Mouse (Mus musculus): ENCODE measurements at regions not wholly inside any gene's neighbourhood (a gene's known extent, or its start where the extent isn't known, plus 50 kb on each side); places are given as distances from the start of the nearest gene placed in this dataset.
"Not testable (repeated sequence)": the region's sequence is repeated elsewhere in the genome, so short reads cannot be mapped to it uniquely, and the experiment has no call there.

DNA sequence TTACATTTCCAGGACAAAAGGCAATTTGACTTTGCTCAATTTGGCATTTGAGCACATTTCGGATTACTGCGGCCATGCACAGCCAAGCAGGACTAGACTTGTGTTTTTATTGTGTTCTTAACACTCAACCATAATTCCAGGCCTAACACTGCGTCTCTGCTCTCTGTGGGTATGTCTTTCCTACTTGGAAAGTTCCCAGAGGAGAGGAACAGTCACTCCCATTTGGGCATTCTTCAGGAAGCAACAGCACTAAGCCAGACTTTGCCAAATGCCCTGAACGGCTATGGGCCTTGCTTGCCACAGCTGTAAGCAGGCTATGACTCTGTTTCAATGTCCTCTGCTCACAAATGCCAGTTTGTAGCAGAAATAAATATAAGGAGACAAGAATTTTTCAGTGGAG is 56.5 kb upstream of the Pdk3 start:
- no peak for DNase-seq (ENCODE audit: extremely low spot score in 1 of 2, low spot score in 1 of 2)

DNA sequence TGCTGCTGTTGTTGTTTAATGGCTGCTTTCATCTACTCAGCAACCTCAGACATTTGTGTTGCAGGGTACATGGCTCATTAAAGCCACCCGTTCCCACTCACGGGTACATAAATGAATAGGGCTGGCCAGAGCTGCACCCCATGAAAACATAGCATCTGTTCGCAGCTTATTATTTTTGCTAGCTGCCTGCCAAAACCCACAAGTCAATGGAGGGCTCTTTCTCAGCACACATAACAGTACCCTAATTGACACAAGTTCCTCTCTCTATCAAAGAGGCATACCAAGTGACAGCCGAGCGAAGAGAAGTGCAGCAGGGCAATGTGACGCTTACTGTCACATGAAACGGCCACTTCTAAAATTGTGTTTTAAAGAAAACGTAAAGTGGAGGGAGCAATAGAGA is 57.0 kb upstream of the Pdk3 start:
- DNase-seq (ENCODE audit: extremely low spot score in 1 of 2, low spot score in 1 of 2) = no peak

DNA sequence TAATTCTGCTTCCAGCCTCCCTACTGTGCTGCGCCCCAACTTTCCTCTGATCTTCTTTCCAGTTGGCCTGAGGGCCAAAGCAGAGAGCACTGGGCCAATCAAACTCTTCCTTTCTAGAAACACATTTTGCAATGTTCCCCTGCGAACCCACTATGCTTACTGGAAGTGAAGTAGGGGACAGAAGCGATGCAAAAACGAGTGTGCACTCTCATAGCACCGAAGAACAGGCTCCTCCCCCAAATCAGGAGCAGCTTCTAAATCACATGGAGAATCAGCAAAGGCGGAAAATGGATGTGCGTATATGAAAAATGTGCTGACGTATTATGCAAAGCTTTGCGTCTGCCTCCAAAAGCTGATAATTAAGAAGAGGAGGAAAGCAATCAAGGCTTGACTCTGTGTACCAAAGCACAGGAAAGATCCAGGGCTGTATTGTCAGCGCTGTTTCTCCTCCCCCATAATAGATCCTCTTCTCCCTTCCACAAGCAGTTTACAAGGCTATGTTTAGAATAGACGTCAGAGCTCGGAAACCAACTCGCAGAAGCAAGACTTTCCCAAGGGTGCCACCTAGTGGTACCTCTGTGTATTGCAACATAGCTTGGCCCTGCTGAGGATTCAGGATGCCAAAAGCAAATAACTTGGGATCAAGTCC is 57.5 kb upstream of the Pdk3 start:
- peak; percentile 56 to 93 for DNase-seq (ENCODE audit: extremely low spot score in 1 of 2, low spot score in 1 of 2)

DNA sequence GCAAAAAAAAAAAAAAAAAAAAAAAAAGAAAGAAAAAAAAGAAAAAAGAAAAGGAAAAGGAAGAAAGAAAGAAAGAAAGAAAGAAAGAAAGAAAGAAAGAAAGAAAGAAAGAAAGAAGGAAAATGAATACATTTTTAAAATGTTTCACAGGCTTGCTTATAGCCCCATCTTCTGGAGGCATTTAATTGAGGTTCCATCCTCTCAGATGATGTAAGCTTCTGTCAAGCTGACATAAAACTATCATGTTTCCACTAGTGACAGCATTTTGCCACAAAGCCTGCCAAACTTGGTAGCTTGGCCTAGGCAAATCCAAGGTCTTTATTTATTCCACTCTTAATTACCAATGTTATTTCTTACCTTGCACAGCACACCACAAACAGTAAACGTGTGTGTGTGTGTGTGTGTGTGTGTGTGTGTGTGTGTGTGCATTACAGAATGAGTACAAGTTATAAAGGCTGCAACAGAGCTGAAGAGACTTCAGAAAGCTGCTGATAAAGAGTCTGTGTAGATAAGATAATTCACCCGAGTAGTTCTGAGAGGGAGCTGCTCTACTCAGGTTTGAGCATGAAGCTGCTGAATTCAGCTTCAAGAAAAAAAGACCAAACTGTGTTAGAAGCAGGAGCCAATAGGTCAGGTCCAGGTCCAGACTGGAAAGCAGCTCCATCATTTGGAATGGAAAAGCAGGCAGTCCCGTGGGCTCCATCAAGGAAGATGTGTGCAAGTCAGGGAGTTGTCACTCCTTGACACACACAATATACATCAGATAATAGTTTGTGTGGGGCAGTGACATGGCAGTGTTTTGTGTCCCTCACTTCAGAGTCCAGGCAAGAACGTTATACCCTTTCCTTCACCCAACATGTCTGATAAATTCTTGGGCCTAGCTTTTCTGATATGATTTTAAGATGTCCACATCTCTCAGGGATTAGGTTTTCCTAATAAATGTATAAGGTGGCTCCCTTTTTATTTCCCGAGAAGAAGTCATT is 65.1 kb upstream of the Pdk3 start:
- DNase-seq (ENCODE audit: extremely low spot score in 1 of 2, low spot score in 1 of 2) = no peak

DNA sequence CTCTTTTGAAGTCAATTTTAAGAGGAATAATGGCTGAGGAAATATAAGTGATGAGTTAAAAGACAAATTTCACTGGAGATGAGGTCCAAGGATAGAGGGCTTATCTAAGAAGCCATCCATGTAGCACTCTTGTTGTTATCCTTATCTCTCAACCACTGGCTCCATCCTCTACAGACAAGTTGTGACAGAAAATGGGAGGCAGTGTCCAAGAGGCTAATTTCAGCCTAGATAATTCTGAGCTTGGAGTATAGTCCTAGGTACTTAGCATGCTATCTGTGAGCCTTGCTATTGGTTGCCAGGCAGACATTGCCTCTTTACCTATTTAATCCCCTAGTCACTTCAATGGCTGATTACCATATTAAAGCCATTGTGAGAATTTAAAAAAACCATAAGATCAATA is 65.2 kb upstream of the AU015836 start:
- DNase-seq (ENCODE audit: extremely low spot score in 1 of 2, low spot score in 1 of 2) = no peak

DNA sequence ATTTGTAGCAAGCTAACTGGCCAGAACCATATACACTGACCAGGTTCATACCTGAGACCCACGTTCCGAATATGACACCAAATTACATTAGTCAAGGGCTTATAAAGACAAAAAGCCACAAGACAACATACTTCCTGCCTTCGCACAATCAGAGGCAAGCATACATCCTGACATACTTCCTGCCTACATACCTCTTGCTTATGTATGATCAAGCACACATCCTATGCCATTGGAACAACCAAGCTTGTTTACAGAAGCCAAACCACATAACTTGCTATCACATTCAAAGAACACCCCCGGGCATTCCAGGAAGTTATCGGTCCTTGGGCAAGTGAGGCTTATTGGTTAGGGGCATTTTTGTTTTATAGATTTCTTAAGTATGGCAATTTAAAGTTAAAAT is 62.9 kb upstream of the AU015836 start:
- no peak for DNase-seq (ENCODE audit: extremely low spot score in 1 of 2, low spot score in 1 of 2)

DNA sequence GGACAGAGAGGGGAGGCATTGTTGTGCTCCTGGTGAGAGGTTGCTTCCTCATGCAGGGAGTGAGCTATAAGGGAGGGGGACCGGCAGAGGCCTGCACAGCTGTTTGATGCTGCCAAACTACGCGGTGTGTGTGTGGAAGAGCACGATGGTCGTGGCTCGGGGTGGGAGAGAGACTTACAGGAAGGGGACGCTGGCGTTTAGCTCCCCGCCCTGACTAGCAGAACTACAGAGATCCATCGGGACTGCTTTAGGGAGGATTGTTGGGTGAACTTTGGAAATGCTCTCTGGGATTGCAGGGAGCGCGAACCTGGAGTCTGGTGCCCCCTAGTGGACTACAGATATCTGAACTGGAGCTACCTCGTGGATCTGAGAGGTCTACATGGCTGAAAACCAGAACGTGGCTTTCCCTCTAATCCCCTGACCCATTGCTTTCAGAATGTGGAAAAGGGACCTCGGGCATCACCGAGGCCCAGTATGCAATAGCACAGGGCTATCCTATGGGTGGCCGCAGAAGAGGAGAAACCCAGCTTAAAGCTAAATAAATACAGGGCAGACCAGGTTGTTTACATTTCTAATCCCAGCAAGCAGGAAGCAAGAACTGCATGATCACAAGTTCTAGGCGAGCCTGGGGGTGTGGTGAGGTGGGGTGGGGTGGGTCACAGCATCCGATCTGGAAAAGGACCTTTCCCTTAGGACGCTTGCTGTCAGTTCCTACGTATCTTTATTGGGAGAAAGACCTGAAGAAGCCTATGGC is 57.2 kb upstream of the AU015836 start:
- DNase-seq (ENCODE audit: extremely low spot score in 1 of 2, low spot score in 1 of 2) = peak in 1 of 2 experiments; percentile 75

DNA sequence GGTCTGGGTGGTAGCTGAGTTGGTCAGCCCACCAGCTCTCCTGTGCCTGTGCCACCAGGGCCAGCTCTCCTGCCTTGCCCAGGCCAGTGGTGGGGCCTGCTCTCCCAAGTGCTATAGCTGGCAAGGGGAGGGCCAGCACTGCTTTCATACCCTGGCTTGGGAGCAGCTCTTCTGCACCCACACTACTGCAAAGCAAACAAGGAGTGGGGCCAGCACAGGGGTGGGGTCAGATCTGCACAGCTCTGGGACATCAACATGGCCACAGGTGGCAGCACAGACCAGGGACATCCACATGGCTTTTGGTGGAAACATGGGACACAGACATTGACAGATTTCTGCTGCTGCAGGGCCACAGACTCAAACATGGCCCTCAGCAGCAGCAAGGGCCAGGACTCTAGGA is 52.9 kb upstream of the AU015836 start:
- DNase-seq (ENCODE audit: extremely low spot score in 1 of 2, low spot score in 1 of 2) = no peak

DNA sequence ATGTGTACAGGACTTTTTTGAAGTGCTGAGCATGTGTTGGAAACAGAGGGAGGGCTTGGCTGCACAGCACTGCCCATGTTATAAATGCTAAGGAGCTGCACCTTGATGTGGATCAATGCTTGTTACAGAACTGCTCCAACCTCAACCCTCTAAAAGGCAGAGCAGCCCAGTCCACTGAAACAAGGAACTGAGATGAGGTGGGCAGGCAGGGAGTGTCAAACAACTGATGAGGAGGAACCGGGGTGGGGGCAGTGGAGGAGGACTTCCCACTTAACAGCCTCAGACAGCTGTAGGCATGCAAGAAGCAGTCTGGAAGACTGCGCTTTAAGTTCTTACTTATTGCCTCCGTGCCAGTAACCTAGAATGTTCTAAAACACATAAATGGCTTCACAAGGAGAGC is 51.1 kb upstream of the AU015836 start:
- not testable (repeated sequence) for DNase-seq (ENCODE audit: extremely low spot score in 1 of 2, low spot score in 1 of 2)
